Mouse (Mus musculus): ENCODE results near the gene Ppara. TPM values are rescaled to one million over a fixed set of nuclear protein-coding genes. Genes with fewer than 3 reads are reported as not detected.
A peak's percentile ranks its signal among the peaks of the same experiment; 100 is the strongest.
"Not testable (repeated sequence)": the region's sequence is repeated elsewhere in the genome, so short reads cannot be mapped to it uniquely, and the experiment has no call there.

The Ppara gene
- polyA plus RNA-seq, 1 experiment from 2014 or later: 5.1 TPM

- Histone ChIP-seq H3K36me3 (ENCODE audit: insufficient read depth, low read length) (no peaks in the 10 kb centered on the region), H3K9ac (replicated peaks; ENCODE audit: low read length) (no peak overlapping the region), H3K4me3 (ENCODE audit: low read length) (no peak overlapping the region), H3K27ac (ENCODE audit: low read length) (no peak overlapping the region), H3K4me2 (replicated peaks; ENCODE audit: low read depth, low read length) (no peak overlapping the region), H3K9me3 (ENCODE audit: low read length) (no peaks in the 10 kb centered on the region), H3K4me1 (ENCODE audit: insufficient read depth, low read length) (no peaks in the 10 kb centered on the region), H3K27me3 (ENCODE audit: insufficient read depth, low read length) (no peaks in the 10 kb centered on the region)
- no peak for ATAC-seq (ENCODE audit: low FRiP score, low TSS enrichment)
- WGBS: 57% methylated on average over 3 of the region's 3 CpGs
These were observed 30.2 kb downstream of the Ppara start for GRCm38 (mm10) chr15:85765022-85765421.

DNA sequence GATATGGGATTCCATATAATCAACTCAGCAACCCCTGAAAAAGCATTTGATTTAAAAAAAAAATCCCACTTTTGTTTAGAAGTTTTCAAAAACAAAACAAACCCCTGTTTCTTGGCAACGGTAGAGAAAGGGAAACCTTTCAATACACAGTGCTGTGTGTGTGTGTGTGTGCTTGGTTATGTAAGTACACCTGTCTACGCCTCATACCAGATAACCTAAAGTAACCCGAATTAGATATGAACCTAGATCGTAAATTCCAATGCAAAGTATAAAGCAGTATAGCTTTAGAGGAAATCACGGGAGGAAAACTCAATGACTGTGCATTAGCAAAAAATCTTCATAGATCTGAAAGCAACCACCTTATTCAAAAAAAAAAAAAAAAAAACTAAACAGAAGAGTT lies 31.9 kb downstream of the Ppara start:
- Histone ChIP-seq H3K27ac (ENCODE audit: low read length) (no peak overlapping the region), H3K9ac (replicated peaks; ENCODE audit: low read length) (no peak overlapping the region), H3K36me3 (ENCODE audit: insufficient read depth, low read length) (no peaks in the 10 kb centered on the region), H3K27me3 (ENCODE audit: insufficient read depth, low read length) (no peaks in the 10 kb centered on the region), H3K4me3 (ENCODE audit: low read length) (no peak overlapping the region), H3K4me2 (replicated peaks; ENCODE audit: low read depth, low read length) (no peak overlapping the region), H3K9me3 (ENCODE audit: low read length) (no peaks in the 10 kb centered on the region), H3K4me1 (ENCODE audit: insufficient read depth, low read length) (no peaks in the 10 kb centered on the region)
- ATAC-seq (ENCODE audit: low FRiP score, low TSS enrichment): no peak
- 80% methylated on average over 5 of the region's 5 CpGs for WGBS

DNA sequence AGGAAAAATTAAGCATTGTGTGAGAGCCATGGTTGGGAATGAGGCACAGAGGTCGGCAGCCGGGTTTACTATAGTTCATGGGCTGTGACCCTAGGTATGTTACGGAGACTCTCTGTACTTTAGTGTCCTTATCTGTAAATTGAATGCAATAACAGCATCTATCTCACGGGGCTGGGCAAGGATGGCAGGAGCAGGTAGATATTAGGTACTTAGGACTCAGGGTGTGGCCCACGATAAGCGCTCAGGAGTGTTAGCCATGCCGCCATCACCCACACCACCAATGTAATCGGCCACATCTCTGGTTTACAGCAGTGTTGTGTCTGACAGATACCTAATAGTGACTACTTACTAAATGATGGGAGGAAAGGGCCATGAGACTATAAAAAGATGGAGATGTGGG lies 34.2 kb downstream of the Ppara start:
- H3K36me3 ChIP-seq (ENCODE audit: insufficient read depth, low read length): no peaks in the 10 kb centered on the region
- ATAC-seq (ENCODE audit: low FRiP score, low TSS enrichment): no peak
- no peak overlapping the region for H3K4me2 ChIP-seq (replicated peaks; ENCODE audit: low read depth, low read length)
- H3K27ac ChIP-seq (ENCODE audit: low read length): no peak overlapping the region
- no peak overlapping the region for H3K4me3 ChIP-seq (ENCODE audit: low read length)
- H3K9ac ChIP-seq (replicated peaks; ENCODE audit: low read length): no peak overlapping the region
- no peaks in the 10 kb centered on the region for H3K4me1 ChIP-seq (ENCODE audit: insufficient read depth, low read length)
- no peaks in the 10 kb centered on the region for H3K9me3 ChIP-seq (ENCODE audit: low read length)
- 87% methylated on average over 8 of the region's 8 CpGs for WGBS
- H3K27me3 ChIP-seq (ENCODE audit: insufficient read depth, low read length): no peaks in the 10 kb centered on the region

DNA sequence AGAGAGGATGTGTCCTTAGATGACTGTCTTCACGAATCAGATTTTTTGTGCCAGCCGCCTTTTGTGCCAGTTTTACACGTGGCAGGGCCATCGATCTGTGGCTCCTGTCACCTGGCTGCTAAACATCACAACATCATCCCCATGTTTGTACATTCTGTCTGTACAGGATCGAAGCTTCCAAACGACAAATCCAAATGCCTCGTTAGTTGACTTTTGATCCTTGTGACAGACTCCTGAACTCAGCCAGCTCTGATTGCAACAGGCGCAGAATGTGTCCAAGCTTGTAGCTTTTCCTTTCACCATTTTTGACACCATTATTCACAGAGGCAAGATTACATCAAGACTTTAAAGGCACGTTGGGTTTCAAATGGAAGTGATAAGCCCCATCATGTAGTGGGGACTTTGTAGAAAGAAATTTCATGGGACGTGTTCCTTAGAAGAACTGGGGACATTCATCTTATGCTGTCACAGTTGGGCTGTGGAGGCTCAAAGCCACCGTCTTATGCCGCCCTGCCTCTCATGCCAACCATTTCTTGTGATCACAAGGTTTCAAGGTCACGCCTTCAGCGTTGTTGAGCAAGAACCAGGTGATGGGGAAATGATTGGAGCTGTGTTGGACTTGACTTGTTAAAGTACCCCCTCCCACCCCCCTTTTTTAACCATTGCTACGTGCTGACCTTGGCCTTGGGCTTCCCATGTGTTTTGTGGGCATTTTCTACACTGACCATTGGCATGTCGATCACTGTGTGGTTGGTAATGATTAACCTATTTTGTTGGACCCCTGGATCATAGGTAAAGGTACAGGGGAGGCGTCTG lies 36.7 kb downstream of the Ppara start:
- H3K36me3 ChIP-seq (ENCODE audit: insufficient read depth, low read length): no peaks in the 10 kb centered on the region
- 79% methylated on average over 17 of the region's 17 CpGs for WGBS
- no peaks in the 10 kb centered on the region for H3K9me3 ChIP-seq (ENCODE audit: low read length)
- H3K4me3 ChIP-seq (ENCODE audit: low read length): no peak overlapping the region
- no peaks in the 10 kb centered on the region for H3K27me3 ChIP-seq (ENCODE audit: insufficient read depth, low read length)
- H3K9ac ChIP-seq (replicated peaks; ENCODE audit: low read length): no peak overlapping the region
- ATAC-seq (ENCODE audit: low FRiP score, low TSS enrichment): peak; percentile 79; the same call in 1 of the 2 replicates
- 0 out of 2 replicates have a peak overlapping the region, but pooled peaks have one; percentile 59 for H3K27ac ChIP-seq (ENCODE audit: low read length)
- H3K4me1 ChIP-seq (ENCODE audit: insufficient read depth, low read length): no peaks in the 10 kb centered on the region
- 0 out of 2 replicates have a peak overlapping the region, but pooled peaks have one; percentile 20 for H3K4me2 ChIP-seq (replicated peaks; ENCODE audit: low read depth, low read length)

DNA sequence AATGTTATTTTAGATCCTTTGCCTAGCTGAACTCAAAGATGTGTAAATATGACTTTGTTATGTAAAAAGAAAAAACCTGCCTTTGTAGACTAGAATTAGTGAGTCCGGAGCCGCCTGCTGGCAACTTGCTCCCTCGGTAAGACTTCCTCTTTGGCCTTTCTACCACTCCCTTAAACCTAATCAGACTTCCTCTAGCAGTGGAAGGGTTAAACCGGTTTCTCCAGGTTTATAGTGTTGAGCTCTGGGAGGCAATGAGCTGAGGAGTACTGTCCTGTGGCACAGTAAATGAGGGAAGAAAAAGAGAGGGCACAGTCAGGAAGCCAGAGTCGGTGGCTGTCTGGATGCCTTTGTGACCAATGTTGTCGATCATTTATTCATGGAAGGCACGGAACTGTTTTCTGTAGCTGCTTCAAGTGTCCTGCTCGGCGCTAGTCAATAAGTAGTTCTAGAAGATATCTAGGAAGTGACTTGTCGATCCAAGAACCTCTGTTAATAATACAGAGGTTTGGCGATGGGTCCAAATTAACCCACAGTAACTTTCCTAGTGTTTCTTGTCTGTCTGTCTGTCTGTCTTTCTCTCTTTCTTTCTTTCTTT lies 37.5 kb downstream of the Ppara start:
- H3K9me3 ChIP-seq (ENCODE audit: low read length): no peaks in the 10 kb centered on the region
- H3K27ac ChIP-seq (ENCODE audit: low read length): peak overlapping the region; percentile 59
- WGBS: 65% methylated on average over 11 of the region's 11 CpGs
- no peaks in the 10 kb centered on the region for H3K4me1 ChIP-seq (ENCODE audit: insufficient read depth, low read length)
- ATAC-seq (ENCODE audit: low FRiP score, low TSS enrichment): peak; percentile 76; the same call in 1 of the 2 replicates
- no peak overlapping the region for H3K4me3 ChIP-seq (ENCODE audit: low read length)
- no peaks in the 10 kb centered on the region for H3K36me3 ChIP-seq (ENCODE audit: insufficient read depth, low read length)
- H3K27me3 ChIP-seq (ENCODE audit: insufficient read depth, low read length): no peaks in the 10 kb centered on the region
- H3K9ac ChIP-seq (replicated peaks; ENCODE audit: low read length): no peak overlapping the region
- peak overlapping the region; percentile 20; the same call in 1 of the 2 replicates for H3K4me2 ChIP-seq (replicated peaks; ENCODE audit: low read depth, low read length)

DNA sequence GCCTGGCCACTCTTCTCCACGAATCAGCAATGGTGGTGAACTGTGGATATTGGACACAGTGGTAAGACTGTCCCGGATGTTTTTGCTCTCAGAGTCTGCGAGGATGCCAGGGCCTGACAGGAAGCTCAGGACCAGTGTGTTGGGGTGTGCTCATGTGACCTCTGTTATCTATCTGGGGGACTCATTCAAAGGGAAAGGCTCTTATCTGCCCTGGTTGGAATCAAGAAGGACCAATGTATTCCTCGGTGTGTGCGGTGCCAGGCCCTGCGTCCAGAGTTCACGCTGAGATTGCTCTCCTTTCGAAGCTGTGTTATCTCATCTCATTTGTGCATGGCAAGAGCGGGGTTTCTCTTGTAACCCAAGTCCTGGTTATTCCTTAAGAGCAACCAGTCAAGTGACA lies 39.6 kb downstream of the Ppara start:
- WGBS: 88% methylated on average over 9 of the region's 9 CpGs

GRCm38 (mm10) chr15:85775001-85775400 lies 40.2 kb downstream of the Ppara start:
- Histone ChIP-seq H3K9ac (replicated peaks; ENCODE audit: low read length) (no peak overlapping the region), H3K27me3 (ENCODE audit: insufficient read depth, low read length) (no peaks in the 10 kb centered on the region), H3K4me2 (replicated peaks; ENCODE audit: low read depth, low read length) (no peak overlapping the region), H3K36me3 (ENCODE audit: insufficient read depth, low read length) (no peaks in the 10 kb centered on the region), H3K4me1 (ENCODE audit: insufficient read depth, low read length) (no peaks in the 10 kb centered on the region), H3K4me3 (ENCODE audit: low read length) (no peak overlapping the region), H3K27ac (ENCODE audit: low read length) (no peak overlapping the region), H3K9me3 (ENCODE audit: low read length) (no peaks in the 10 kb centered on the region)
- no peak for ATAC-seq (ENCODE audit: low FRiP score, low TSS enrichment)
- WGBS: 90% methylated on average over 7 of the region's 7 CpGs

More for the DNA sequence above, 39.6 kb downstream of the Ppara start:
- no peak overlapping the region for H3K4me2 ChIP-seq (replicated peaks; ENCODE audit: low read depth, low read length)
- H3K27ac ChIP-seq (ENCODE audit: low read length): no peak overlapping the region
- no peaks in the 10 kb centered on the region for H3K4me1 ChIP-seq (ENCODE audit: insufficient read depth, low read length)
- H3K4me3 ChIP-seq (ENCODE audit: low read length): no peak overlapping the region
- ATAC-seq (ENCODE audit: low FRiP score, low TSS enrichment): no peak
- H3K36me3 ChIP-seq (ENCODE audit: insufficient read depth, low read length): no peaks in the 10 kb centered on the region
- H3K9ac ChIP-seq (replicated peaks; ENCODE audit: low read length): no peak overlapping the region
- H3K9me3 ChIP-seq (ENCODE audit: low read length): no peaks in the 10 kb centered on the region
- H3K27me3 ChIP-seq (ENCODE audit: insufficient read depth, low read length): no peaks in the 10 kb centered on the region

DNA sequence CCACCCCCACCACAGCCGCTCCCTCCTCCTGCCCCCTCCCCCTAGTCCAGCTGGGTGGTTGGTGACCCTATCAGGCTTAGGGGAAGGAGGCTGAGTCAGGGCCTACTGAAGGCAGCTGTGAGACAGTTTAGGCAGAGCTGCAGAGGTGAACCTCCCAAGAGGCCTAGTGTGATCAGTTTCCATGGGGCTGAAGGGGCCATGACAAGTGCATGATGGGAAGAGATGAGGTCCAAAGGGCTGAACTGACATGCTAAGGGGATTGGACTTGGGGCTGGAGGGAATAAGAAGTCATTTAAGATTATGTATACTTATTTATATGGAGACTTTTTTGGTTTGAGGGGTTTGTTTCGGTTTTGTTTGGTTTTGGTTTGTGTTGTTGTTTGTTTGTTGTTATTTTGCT lies 41.5 kb downstream of the Ppara start:
- Histone ChIP-seq H3K4me1 (ENCODE audit: insufficient read depth, low read length) (no peaks in the 10 kb centered on the region), H3K4me3 (ENCODE audit: low read length) (no peak overlapping the region), H3K27me3 (ENCODE audit: insufficient read depth, low read length) (no peaks in the 10 kb centered on the region), H3K27ac (ENCODE audit: low read length) (no peak overlapping the region), H3K9me3 (ENCODE audit: low read length) (no peaks in the 10 kb centered on the region), H3K9ac (replicated peaks; ENCODE audit: low read length) (no peak overlapping the region), H3K4me2 (replicated peaks; ENCODE audit: low read depth, low read length) (no peak overlapping the region), H3K36me3 (ENCODE audit: insufficient read depth, low read length) (no peaks in the 10 kb centered on the region)
- 72% methylated on average over 2 of the region's 2 CpGs for WGBS
- no peak for ATAC-seq (ENCODE audit: low FRiP score, low TSS enrichment)

- WGBS: 87% methylated on average over 5 of the region's 5 CpGs
- H3K9me3 ChIP-seq (ENCODE audit: low read length): no peaks in the 10 kb centered on the region
- ATAC-seq (ENCODE audit: low FRiP score, low TSS enrichment): no peak
These were observed 42.0 kb downstream of the Ppara start for GRCm38 (mm10) chr15:85776771-85777170.

DNA sequence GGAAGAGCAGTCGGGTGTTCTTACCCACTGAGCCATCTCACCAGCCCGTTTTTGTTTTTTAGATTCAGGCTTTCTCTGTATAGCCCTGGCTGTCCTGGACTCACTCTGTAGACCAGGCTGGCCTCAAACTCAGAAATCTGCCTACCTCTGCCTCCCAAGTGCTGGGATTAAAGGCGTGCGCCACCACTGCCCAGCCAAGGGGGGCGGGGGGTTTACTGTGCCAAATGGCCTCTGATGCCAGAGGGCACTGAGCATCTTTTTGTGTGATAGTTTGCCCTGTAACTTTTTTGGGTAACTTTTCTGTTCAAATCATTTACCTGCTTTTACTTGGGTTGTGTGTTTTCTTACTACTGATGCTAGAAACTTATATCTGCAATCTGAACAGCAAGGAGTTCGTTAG lies 44.1 kb downstream of the Ppara start:
- H3K4me2 ChIP-seq (replicated peaks; ENCODE audit: low read depth, low read length); ATAC-seq (ENCODE audit: low FRiP score, low TSS enrichment); H3K9ac ChIP-seq (replicated peaks; ENCODE audit: low read length); H3K27ac ChIP-seq (ENCODE audit: low read length); H3K4me3 ChIP-seq (ENCODE audit: low read length); H3K27me3 ChIP-seq (ENCODE audit: insufficient read depth, low read length); H3K36me3 ChIP-seq (ENCODE audit: insufficient read depth, low read length); H3K4me1 ChIP-seq (ENCODE audit: insufficient read depth, low read length); H3K9me3 ChIP-seq (ENCODE audit: low read length): not testable (repeated sequence)
- 87% methylated on average over 6 of the region's 6 CpGs for WGBS

More at GRCm38 (mm10) chr15:85776771-85777170, 42.0 kb downstream of the Ppara start:
- Histone ChIP-seq H3K27ac (ENCODE audit: low read length) (no peak overlapping the region), H3K9ac (replicated peaks; ENCODE audit: low read length) (no peak overlapping the region), H3K4me1 (ENCODE audit: insufficient read depth, low read length) (no peaks in the 10 kb centered on the region), H3K4me2 (replicated peaks; ENCODE audit: low read depth, low read length) (no peak overlapping the region), H3K27me3 (ENCODE audit: insufficient read depth, low read length) (no peaks in the 10 kb centered on the region), H3K36me3 (ENCODE audit: insufficient read depth, low read length) (no peaks in the 10 kb centered on the region), H3K4me3 (ENCODE audit: low read length) (no peak overlapping the region)

Data from kidney, embryonic 16.5 days (tissue).